Mouse (Mus musculus): ENCODE data around the gene Akap4. TPM values are rescaled to one million over a fixed set of nuclear protein-coding genes. Genes with fewer than 3 reads are reported as not detected.

The Akap4 gene
- total RNA-seq (2023): not detected in 2 replicates

DNA sequence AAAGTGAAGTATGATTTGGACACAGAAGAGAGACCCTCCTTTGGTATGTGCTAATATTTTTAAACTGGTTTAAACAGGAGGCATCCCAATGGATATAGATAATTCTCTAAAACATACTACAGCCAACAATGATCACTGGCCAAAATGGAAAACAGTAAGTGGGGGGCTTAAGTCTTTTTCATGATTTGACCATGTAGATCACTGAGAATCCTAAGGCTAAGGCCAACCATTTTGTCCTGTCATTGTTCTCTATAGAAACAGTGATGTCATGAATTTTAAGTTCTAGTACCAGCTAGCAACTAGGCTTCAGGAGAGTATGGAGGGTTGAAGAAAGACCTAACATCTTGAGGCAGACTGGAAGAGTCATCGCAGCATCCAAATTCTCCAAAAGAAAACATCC lies at the start of gene Akap4:
Gene Akap4 (plus strand): TSS at position 301 of the 400 bp plus-strand sequence.

DNA sequence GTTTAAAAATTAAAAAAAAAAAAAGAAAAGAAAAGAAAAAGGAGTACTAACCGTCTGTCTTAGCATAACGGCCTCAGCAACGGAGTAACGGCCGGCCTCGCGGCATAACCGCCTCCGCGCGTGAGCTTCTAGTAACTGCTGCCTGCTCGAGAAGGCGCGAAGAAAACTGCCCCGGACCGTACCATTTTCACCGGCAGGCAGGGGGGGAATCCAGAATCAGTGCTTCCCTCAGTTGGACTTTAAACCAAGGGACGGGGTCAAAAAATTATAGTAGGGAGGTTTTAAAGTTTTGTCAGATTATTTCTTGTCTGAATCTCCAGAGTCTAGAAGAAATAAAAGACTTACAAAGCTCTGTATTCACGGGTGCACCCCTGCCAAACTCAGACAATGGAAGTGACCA lies 25.8 kb upstream of the Akap4 start, which contains the start of gene Ccnb3:
Gene Ccnb3 (minus strand): TSS at position 101 of the 400 bp plus-strand sequence.

Other genes starting within 250 kb of the Akap4 start
- not detected in 2 replicates for gene Ccnb3, start 25.9 kb upstream of the Akap4 start, total RNA-seq (2023)

All from neutrophil, adult 65 days (primary cell).